Mouse (Mus musculus) layer of hippocampus, adult 8-10 months (tissue): Measurements from ENCODE around the gene Stk39. TPM values are rescaled to one million over a fixed set of nuclear protein-coding genes. Genes with fewer than 3 reads are reported as not detected.

ENCODE experiments used
- DNase-seq, 2 experiments: peaks; one replicate each; pipeline ENCODE4 v3.0.0; 2022; ENCODE audit warnings: low spot score in 2 of 2
- total RNA-seq, 4 experiments: library from RNA; stranded (reverse); gene quantifications; 2 replicates each; pipeline ENCODE4 v1.2.4; 2022

The Stk39 gene
- total RNA-seq, 4 experiments from 2014 or later, result 66.7 to 76.9 (median 76.1) TPM

GRCm38 (mm10) chr2:68458115-68458514 is 14.0 kb downstream of the Stk39 start:
- no peak for DNase-seq

DNA sequence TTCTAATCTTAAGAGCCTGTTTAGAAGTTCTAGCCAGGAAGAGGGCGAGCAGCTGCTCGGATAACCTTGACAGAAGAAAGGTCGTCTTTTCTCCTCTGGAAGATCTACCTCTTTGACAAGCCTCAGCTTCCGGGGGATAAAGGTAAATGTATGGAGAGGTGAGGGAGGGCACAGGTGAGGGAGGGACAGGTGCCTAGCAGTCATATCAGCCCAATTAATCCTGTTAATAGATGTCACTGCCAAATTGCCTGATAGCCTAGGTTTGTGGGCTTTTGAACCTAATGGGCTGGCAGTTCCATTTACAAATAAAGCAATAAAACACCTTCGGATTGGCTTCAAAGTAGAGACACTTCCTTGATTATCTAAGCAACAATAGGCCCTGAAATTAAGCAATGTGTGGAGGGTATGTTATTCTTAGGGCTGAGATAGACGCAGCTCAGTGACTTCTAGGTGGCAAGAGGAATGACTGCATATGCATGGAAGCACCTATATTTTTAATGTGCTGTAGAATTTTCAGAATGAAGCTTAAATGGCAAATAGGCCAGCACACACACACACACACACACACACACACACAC is 14.5 kb downstream of the Stk39 start:
- no peak for DNase-seq

DNA sequence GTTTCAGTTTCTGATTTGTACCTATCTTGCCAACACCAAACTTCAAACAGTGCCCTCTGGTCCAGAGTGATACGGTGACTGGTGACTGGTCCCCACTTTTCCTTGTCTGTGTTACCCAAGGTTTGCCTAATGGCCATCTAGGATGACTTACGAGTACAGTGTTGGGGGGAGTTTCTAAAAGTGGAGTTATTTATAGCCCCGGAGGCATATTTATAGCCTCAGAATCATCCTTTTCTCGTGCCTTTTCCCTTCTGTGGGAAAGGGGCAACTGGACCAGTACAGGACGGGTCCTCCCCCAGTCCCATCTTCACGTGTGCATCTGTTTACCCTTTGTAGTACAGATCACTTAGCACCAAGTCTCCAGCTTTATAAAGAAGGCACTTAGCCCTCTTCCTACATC is 15.2 kb downstream of the Stk39 start:
- no peak for DNase-seq

DNA sequence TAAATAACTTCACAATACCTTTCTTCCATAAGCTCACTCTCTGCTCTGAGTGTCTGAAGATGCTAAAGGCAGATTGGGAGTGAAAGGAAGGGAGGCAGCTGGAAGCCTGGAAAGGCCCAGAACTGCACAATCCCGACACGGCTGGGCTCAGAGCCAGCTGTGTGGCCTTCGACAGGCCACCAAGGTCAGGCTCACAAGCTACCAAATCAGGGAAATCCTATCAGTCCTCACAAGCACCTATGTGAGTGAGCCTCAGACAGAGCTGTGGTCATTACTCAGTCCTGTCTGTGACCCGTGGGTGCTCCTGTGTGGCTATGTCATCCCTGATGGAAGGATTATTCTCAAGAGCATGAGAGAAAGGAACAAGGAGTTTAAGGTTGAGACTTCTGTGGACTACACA is 19.7 kb downstream of the Stk39 start:
- DNase-seq, result no peak

- DNase-seq, result no peak
Measured at GRCm38 (mm10) chr2:68448035-68448434, 24.0 kb downstream of the Stk39 start.

GRCm38 (mm10) chr2:68443141-68443540 is 28.9 kb downstream of the Stk39 start:
- DNase-seq, result no peak

DNA sequence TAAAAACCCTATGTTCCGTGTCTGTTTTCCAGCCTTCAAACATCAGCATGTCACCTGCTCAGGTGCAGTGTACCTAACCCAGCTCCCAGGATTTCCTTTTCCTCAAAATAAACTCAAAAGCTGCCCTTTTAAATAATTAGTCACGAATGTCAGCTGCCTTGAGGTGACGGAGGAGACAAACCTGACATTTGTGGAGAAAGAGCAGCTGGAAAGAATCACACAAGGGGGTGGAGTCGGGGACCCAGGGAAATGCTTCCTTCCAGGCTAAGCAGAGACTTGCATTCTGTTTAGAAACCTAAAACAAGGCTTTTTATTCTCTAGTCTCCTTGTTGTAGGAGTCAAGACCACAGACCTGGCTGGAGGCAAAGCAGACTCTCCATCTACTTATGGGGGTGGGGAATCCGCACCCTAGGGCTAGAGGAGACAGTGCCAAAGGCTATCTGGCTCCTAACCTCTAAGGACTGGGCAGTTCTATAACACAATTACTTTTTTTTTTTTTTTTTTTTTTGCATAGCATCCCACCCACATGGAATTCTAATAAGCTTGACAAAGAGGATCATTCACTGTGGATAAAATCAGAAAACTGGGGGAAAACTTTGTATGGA is 29.9 kb downstream of the Stk39 start:
- DNase-seq, result no peak

DNA sequence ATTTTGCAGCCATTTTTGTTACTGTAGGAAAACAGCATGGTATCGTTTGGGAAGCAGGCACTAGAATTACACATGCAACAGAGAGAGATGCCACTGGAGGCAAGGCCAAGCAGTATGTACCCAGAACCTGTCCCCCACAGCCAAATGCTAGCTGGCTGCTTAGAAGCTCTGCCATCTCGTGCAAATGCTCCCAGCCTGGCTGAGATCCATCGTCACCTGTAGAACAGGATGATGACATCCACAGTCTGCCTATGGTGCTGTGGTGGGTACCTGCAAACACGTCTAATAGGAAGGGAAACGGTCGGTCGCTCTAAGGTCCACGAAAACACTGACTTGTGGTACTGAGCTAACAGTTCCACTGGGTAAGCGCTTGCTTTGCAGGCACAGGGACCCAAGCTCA is 32.5 kb downstream of the Stk39 start:
- DNase-seq, result no peak

DNA sequence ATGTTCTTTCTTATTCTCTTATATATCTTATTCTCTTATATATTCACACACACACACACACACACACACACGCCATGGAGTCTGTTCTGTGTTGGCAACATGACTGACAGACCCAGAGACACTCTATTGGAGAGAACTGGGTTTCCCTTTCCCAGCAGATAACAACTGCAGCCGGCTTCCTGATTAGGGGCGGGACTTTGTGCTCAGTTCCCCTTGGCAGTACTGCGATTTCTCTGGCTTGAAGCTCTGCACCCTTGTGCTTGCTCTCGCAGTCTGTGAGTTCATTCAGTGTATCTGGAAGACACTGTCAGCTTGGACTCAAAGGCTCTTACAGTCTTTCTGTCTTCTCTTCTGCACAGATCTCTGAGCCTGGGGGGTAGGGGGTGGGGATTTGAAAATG is 34.1 kb downstream of the Stk39 start:
- no peak for DNase-seq

DNA sequence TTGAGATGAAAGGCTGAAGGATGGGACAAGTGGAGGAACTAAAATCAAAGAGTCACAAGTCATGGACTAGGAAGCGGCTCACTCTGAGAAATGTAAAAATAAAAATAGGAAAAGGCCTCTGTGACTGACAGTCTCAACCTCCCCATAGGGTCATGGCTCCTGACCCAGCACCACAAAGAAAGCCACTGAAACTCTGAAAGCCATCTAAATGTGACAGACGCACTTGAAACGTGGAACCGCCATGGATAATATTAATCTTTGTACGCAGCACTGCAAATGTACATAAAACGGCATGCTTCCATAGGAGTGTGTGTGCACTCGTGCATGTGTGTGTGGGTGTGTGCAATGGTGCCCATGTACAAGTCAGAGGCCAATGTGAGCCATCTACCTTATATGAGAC is 34.9 kb downstream of the Stk39 start:
- DNase-seq, result no peak

DNA sequence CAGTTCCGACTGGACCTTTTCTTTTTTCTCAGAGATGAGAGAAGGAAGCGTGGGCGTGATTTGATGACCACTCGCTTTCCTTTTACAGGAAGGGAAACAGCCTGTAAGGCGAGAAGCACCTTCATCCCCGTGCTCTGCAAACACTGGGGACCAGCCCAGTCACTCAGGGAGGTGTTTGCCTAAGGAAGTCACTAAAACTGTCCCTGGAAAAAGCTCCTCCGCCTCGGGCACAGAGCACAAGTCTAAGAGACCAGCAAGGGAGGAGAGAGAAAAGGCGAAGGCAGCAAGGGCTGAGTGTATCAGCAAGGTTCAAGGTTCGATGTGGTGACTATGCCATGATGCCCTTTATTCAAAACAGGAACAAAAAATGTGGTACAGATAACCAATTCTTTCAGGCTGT is 35.8 kb downstream of the Stk39 start:
- DNase-seq, result no peak

- no peak for DNase-seq
Measured at GRCm38 (mm10) chr2:68435494-68436255, 36.4 kb downstream of the Stk39 start.

- DNase-seq, result no peak
Measured at GRCm38 (mm10) chr2:68434997-68435396, 37.1 kb downstream of the Stk39 start.

DNA sequence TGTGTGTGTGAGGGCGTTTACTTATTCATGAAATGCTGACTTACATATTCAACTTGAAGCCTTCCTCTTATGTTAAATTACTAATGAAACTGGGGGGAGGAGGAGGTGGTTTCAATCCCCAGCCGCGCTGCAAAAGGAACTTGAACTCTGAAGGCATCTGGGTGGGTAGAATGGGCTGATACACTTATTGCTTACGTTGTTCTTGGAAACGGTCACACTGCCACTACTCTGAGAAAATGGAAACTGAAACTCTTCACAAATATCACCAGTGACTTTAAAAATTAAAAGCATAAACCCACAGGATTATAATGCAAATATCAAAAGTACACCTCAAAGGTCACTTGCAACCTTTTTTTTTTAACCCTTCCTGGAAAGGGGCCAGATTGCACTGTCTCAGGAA is 37.5 kb downstream of the Stk39 start:
- DNase-seq, result no peak

DNA sequence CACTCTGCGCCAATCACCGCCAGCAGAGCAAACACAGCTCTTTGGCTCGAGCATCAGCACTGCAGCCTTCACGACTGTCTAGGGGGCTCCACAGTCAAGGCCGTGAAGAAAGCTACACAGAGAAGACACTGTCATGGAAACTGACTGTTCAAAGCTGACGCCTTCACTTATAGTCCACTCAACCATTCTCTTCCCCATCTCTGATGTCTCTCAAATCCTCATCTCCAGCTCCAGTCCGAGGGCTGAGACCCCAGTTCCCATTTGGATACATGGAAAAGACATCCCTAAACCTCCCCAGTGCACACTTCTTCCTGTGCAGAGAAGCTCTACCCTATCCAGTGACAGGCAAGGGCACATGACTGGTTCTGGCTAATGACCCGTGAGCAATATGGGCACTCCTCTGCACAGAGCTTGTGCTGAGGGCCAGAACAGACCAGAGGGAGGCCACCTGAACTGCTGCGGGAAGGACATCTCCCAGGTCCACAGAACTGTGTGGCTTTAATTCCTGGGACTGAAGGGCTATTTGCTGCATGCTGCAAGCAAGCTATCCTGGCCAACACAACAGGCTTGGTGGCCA is 38.2 kb downstream of the Stk39 start:
- DNase-seq, result no peak

DNA sequence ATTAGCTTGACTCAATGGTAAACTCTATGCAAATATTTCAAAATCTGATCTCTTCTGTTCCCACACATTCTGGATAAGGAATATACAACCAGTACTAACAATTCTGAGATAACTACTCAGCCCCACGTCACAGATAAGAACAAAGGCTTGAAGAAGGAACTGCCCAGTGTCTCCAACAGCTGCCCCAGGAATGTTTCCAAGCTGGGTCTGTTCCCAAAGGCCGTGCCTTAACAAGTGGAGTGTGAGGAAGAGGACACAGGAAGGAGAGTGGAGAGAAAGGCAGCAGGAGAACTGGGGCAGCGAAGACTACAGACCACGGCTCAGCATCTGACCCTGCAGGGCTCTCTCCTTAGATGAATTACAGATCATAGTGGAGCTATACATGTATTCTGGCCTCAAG is 39.2 kb downstream of the Stk39 start:
- no peak for DNase-seq

DNA sequence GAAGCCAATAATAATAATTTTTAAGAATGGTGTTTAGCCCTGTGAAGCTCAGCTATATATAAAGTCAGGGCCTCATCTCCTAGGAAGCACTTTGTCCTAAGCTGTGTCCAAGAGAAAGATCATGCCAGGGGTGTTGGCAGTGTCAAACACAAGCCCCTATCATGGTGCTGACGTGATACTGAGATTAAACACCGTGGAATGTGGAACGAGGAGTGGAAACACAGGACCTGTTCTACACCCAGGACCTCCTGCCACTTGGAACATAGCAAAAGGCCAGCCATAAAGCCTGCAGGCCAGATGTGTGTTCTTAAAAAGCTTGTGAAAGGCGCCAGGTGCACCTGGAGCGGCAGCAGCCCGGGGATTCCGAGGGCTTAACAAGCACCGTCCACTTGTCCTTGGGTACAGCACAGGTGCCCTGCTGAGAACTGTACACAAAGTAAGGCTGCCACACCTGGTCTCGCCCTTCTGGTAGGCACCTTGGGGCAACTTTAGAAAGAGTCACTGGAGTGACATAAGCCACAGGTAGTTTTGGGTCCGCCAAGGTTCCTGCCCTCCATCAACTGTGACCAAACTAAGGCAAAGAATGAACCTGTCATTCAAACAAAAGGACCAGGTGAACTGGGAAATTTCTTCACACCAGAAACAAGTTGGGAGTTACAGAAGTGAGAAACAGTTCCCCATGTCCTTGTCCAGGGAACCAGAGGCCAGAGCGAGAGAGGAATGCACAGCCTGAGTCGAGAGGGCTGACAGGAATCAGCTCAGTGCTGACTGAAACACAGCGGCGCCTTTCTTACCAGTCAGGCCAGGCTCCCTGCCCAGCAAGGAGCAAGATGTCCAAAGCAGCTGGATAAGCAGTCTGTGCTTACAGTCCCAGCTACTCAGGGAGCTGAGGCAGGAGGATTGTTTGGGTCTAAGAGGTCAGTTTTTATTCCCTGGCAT is 40.8 kb downstream of the Stk39 start:
- no peak for DNase-seq

DNA sequence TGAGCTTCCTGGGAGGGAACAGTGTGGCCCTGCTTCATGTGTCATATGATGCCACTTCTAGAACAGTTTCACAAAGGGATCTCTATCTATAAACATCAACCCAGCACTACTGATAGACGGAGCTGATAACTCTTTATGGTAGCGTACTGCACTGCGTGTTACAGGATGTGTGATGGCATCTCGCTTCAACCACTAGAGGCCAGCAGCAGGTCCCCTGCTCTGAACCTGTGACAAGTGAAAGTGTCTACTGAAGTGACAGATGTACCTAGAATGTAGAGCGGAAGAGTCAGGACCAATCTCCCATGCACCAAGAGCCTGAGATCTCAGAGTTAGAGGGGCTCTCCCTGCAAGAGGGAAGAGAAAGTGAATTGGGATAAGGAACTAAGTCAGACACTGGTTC is 41.6 kb downstream of the Stk39 start:
- no peak for DNase-seq

GRCm38 (mm10) chr2:68429436-68429835 is 42.6 kb downstream of the Stk39 start:
- no peak for DNase-seq

GRCm38 (mm10) chr2:68426977-68427577 is 45.0 kb downstream of the Stk39 start:
- no peak for DNase-seq

DNA sequence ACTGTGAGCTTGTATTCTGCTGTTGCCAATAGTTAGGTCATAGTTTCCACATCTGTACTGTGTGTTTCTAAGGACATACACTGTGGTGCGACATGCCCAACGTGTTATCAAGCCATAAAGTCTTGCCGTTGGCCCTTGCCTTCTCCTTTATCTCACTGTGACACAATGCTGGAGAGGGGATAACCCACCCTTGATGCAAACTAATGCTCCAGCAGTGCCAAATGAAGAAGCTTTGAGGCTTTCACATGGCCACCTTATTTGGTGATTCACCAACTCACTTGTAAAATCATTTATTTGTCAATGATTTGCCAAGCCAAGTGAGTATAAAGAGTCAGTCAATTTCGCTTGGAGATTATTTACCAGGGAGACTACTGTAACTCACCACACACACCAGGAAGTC is 46.0 kb downstream of the Stk39 start:
- no peak for DNase-seq
